Mouse (Mus musculus) G1E (cell line): ENCODE results near the gene Zic1.

ENCODE experiments used
- CTCF ChIP-seq: IDR thresholded peaks from 2 replicates; pipeline ENCODE4 v1.5.1; 2012; ENCODE audit warnings: low read depth, low read length, inconsistent platforms, mixed read lengths
- GATA1 ChIP-seq: IDR thresholded peaks from 2 replicates; pipeline ENCODE4 v1.6.1; 2012; ENCODE audit warnings: borderline replicate concordance, low read length, inconsistent platforms, mixed read lengths

DNA sequence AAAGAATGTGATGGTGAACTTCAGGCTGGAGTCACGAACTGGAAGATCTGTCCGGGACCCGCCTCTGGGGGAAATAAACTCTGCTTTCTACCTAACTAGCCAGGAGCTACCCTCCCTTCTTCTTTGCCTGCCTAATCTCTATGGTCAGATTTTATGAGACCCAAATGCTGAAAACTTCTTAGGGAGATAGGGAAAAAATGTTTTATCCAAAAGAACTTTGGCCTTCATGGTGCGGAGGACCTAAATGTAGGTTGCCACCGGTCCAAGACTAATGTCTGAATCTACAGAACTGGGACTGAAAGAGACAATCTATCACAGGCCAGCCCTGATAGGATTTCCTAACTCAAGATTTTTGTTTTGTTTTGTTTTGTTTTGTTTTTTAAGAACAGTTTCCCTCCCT is 14.2 kb downstream of the Zic1 start:
- TF ChIP-seq CTCF (no peak), GATA1 (no peak)
